Mouse (Mus musculus): ENCODE data around the gene Rab34.

The Rab34 gene

DNA sequence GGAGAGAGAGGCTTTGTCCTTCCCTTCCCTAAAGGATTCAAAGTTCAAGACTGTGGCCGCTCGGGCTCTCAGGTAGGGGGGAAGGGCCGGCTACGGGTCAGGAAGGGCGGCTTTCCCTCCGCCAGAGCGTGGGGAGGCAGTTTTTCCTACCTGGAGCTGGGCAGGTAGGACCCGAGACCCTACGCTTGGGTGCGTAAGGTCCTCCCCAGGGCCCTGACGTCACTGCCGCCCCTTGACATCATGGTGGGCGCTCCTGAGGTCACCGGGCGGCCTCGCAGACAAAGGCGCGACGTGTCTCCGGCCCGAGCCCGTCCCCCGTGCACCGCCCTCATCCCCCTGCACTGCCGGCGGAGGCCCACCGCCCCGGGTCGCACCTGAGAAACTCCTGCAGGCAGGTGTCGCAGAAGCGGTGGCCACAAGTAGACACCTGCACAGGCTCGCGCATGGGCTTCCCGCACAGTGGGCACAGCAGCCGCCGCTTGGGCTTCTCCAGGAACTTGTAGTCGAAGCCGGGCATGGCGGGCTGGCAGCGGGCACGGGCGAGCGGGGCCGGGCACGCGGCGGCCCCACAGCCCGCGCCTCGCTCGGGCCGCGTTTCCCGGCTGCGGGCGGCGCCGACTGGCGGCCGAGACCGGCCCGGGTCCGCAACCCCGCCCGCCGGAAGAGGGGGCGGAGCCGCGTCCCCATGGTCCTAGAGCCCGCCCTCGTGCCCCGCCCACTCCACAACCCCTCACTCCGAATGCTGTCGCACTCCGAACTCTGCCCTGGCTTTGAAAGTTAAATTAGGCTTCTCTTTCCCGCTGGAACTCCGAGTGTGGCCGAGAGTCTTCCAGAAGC, 23.1 kb upstream of the Rab34 start, which contains the start of gene Traf4:
Gene Traf4, minus strand, starts transcription at position 666 of the 837 bp plus-strand sequence.
- DNase-seq (ENCODE audit: low read depth, low spot score), result peak; percentile 91

DNA sequence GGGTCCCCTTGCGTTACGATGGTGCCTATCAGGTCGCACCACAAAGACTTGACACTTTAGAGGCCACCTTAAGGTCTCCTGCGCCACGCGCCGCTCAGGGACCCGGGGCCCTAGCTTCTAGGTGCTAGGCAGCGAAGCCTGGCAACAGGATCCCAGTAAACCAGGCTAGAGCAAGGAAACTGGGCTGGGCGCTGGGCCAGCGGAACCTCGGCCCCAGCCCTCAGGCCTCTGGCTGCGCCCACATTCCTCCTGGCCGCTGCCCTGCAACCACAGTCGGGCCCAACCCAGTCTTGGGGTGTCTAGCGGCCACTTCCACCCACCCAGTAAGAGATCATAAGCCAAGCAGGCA, 22.5 kb upstream of the Rab34 start:
- DNase-seq (ENCODE audit: low read depth, low spot score), result no peak

DNA sequence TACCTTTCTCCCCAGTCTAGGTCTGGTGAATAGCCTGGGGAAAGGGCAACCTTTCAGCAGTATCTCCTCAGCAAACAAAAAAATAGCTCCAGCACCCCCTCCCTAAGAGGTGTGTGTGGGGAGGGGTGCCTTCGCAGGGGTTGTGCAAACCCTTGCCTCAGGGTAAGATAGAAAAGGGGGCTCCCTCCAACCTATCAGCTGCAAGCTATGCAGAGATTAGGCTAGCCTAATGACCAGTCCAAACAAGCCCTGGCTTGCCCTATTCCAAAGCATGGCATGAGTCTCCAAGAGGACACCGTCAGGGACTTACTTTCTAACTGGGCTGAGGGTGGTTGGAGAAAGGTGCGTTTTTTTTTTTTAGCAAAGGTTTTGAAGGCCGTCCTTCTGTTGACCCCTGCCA, 22.1 kb upstream of the Rab34 start:
- DNase-seq (ENCODE audit: low read depth, low spot score), result no peak

DNA sequence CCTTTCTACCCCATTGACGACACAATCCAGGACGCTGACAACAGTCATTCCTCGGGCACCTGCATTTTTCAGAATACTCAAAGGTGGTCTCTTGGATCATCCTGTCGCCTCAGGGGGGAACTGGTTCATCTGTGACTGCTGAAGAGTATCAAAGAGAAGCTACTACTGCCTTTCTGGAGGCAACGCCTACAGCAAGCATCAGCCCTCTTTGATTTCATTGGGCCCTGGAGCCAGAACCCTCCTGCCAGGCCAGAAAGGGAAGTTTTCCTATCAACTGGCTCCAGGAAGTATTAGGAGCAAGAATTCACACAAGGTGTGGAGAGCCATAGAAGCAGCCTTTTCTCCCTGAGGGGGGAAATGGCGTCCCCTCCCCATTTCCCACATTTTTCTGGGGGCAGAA, 21.6 kb upstream of the Rab34 start:
- no peak for DNase-seq (ENCODE audit: low read depth, low spot score)

DNA sequence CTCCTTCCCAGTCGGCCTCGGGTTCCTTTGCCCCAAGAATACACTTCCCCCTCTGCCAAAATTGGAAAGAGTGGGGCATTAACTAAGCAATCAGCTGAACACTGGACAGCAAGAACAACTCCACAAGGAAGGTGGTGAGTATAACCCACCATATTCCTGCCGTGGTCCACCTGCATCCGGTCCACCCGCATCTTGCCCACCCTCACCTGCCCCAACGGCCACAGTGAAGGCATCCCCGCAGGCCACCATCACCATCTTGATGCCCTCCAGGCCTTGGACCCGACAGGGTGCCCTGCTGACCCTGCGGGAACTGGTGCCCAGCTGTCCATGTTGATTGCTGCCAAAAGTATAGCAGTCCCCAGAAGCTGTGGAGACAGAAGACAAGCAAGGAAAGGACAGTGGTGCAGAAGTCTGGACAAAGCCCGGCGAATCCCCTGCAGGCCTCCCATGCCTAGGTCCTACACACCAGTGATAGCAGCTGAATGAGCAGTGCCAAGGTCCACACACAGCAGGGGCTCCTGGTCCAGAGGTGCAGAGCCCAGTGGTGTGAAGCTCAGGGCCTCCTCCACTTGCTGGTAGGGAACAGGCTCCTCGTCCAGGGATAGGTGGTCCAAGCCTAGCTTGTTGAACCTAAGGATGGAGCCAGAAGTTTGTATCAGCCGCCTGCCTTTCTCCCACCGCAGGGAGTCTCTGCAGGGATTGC, 20.8 kb upstream of the Rab34 start:
- DNase-seq (ENCODE audit: low read depth, low spot score), result no peak

DNA sequence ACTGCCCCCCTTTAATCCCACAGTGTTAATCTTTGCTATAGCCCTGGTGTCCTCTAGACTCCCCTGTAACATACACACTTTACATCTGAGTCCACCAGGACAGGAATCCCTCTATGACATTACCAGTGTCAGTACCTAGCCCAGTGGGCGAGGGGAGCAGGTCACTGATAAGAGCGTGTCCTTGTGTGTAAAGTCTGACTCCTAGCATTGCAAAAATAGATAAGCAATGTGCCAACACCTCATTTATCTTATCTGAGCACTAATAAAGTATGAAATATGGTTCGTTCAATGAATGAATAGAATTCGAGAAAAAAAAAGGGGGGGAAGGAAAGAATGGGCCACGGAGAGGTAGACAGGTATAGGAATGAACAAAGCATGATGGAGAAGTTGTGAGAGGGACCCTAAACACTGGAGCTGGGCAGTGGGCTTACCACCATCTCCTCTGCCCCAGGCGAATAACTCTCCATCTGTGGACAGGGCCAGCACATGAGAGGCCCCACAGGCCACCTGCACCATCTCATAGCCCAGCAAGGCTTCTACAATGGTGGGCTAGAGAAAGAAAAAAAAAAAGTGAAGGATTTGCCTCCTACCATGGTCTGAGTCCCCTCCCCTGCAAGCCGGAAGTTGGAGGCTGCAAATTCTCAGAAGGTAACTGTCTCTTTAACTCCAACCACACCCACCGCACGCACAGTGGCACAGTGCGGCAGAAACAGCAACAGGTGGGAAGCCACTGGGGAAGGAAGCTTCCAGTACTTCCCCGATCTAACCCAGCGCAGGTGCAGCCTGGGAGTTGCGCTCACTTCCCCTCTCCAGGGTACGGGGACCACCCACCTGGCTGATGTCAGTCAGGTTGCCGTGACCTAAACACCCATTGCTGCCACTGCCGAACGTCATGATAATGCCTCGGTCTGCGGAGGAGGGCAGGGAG, 19.4 kb upstream of the Rab34 start:
- DNase-seq (ENCODE audit: low read depth, low spot score), result peak; percentile 80

DNA sequence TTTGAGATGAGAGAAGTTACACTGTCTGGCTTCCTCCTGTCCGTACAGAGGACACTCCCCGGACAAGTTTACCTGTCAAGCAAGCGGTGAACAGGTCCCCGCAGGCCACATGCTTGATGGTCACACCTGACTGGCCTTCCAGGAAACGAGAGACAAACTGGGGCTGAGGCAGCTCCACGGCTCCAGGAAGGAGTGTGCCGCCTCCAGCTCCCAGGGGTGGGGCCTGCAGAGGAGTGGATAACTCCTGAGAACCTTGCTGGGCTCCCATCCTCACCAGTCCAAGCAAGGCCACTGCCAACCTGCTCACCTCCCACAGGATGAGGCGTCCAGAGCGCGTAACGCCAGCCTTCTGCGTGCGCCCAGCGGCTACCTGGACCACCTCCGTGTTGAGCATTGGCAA, 17.9 kb upstream of the Rab34 start:
- DNase-seq (ENCODE audit: low read depth, low spot score), result no peak

DNA sequence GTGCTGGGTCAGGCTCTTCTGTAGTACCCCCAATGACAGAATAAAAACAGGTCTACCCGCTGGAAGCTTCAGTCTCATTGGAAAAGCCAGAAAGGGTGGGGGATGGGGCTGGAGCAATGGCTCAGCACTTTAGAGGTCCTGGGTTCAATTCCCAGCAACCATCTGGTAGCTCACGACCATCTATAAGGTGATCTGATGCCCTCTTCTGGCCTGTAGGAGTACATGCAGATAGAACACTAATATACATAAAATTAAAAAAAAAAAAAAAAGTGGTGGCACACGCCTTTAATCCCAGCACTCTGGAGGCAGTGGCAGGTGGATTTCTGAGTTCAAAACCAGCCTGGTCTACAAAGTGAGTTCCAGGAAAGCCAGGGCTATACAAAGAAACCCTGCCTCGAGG, 16.9 kb upstream of the Rab34 start:
- peak; percentile 63 for DNase-seq (ENCODE audit: low read depth, low spot score)

DNA sequence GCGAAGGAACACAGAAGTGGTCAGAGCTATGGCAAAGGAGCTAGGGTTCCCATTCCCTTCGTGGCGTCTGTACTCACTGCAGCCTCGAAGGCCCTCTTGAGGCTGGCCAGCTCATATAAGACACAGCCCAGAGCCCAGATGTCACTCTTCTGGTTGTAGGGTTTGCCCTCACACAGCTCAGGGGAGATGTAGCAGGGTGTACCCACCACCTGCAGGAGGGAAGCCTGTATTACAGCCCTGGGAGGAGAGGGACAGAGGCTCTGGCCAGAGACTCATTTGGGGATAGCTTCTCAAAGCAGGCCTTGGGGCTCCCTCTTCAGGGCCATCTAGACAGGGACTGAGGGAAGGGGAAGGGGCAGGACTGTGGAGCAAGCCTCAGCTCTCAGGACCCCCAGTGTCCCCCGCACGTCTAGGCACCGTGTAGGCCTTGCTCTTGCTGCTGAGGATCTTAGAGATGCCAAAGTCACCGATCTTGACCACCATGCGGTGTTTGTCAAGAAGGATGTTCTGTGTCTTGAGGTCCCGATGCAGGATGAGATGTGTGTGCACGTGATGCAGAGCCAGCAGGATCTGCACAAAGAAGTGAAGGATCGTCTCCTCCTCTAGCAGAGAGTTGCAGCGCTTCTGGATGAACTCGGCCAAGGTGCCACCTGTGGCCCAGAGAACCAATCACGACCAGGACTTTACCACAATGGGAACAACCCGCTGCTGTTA, 16.0 kb upstream of the Rab34 start:
- DNase-seq (ENCODE audit: low read depth, low spot score), result no peak

DNA sequence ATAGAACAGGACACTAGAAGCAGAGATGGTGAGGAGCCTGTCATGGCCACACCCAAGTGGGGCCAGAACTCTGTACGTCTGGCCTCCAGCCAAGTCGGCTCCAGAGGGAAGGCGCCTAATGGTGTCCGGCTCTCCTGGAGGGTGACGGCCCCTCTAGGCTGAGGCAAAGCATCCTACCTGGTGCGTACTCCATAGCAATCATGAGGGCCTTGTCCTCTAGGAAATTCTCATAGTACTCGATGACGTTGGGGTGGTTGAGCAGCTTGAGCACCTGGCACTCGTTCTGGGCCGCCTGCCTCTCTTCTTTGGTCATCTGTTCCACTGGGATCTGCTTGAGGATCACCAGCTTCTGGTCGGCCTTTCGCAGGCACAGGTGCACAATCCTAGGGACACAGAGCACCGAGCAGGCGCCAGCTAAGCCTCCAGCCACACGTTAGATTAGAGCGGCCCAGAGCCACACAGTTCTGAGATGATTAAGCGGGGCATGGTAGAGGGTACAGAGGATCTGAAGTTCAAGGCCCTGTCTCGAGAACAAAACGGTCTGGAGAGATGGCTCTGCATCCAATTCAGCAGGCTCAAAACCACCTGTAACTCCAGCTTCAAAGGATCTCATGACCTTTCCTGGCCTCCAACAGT, 15.4 kb upstream of the Rab34 start:
- DNase-seq (ENCODE audit: low read depth, low spot score), result no peak

DNA sequence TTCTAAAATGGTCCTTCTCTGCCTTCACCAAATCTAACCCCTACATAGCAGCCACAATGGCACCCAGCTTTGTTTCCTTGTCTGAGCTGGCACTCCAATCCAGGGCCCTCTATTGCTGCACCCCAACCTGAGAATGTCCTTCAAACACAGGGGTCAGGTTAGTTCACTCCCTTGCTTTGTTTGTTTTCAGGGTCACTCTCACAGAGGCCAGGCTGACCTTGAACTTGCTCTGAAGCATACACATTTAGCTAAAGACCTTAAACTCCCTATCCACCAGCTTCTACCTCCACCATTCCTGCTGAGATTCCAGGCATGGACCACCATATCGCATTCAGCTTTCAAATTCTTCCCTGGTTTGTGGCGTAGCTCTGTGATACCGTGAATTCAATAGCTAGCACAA, 13.7 kb upstream of the Rab34 start:
- DNase-seq (ENCODE audit: low read depth, low spot score), result no peak

DNA sequence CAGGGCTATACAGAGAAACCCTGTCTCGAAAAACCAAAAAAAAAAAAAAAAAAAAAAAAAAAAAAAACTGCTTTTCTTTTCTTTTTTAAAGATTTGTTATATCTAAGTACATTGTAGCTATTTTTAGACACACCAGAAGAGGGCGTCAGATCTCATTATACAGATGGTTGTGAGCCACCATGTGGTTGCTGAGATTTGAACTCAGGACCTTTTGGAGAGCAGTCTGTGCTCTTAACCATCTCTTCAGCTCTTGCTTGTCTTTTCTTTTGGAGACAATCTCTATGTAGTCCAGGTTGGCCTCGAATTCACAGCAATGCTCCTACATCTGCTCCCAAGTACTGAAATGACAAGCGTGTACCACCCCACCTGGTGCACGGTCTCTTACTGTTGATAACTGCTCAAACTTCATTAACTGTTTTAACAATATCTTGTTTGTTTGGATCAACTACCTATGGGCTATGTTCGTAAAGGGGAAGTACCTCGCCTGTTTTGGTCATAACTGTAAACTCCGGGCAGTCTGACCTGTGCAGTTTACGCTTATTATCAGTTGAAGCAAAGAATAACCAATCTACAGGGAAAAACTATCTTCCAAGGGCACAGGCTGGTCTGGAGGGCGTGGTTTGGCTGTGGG, 12.3 kb upstream of the Rab34 start:
- DNase-seq (ENCODE audit: low read depth, low spot score), result no peak

DNA sequence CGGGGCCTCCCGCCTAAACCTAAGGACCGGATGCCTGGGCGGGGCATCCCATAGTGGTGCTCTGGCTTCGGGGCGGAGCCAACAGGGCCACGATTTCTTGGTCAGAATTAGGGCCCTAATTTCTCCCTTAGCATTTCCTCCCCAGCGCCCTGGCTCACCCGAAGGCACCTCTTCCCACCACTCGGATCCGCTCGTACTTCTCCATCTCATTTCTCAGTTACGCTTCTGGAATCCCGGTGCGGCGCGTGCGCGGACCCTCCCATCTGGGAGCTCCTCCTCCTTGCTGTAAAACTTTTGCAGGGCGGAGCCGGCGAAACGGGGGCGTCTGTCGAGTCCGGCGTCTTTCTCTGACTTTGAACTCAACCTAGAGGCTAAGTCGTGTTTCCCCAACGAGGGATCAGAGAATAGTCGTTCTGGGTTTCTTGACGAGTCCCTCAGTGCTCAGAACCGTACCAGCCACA, 11.8 kb upstream of the Rab34 start, which contains the start of the genes Nek8 and Tlcd1:
Gene Nek8, minus strand, starts transcription at position 274 of the 461 bp plus-strand sequence.
Gene Tlcd1, plus strand, starts transcription at position 310 of the 461 bp plus-strand sequence.
- DNase-seq (ENCODE audit: low read depth, low spot score), result peak; percentile 95

DNA sequence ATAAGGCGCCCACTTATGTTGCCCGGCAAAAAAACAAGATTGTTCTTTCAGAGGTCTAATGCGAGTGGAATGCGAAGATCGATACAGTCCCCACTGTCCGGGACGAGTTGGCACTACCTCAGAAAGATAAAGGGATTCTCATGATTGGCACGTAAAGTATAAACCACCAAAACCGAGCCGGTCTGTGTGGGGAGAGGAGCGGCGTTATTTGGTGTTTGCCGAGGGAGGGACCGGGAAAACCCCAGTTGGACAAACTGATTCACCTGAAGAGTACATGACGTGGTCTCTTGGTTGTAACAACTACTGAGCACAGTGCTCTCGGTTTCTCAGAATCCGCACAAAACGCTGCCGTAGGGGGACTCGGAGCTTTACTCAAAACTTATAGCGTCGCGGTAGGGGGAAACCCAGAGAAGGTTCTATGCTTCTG, 11.3 kb upstream of the Rab34 start:
- DNase-seq (ENCODE audit: low read depth, low spot score), result peak; percentile 77

DNA sequence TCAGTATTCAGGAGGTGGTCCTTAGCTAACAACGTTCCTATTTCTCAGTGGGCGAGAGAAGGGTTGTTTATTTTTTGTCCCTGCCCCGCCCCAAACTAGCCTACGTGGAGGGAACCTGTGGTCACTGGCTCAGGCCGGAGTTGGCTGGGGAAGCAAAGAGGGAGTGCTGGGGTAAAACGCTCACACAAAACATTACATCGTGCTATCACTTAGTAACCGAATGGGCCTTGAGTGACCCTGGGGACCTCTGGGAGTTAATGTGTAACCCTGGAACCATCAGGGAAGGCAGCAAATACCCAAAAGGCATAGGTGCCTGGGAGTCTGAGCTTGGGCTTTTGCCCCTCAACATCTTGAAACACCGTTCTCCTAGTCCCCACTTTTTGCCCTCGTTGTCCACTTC, 10.8 kb upstream of the Rab34 start:
- DNase-seq (ENCODE audit: low read depth, low spot score), result no peak

DNA sequence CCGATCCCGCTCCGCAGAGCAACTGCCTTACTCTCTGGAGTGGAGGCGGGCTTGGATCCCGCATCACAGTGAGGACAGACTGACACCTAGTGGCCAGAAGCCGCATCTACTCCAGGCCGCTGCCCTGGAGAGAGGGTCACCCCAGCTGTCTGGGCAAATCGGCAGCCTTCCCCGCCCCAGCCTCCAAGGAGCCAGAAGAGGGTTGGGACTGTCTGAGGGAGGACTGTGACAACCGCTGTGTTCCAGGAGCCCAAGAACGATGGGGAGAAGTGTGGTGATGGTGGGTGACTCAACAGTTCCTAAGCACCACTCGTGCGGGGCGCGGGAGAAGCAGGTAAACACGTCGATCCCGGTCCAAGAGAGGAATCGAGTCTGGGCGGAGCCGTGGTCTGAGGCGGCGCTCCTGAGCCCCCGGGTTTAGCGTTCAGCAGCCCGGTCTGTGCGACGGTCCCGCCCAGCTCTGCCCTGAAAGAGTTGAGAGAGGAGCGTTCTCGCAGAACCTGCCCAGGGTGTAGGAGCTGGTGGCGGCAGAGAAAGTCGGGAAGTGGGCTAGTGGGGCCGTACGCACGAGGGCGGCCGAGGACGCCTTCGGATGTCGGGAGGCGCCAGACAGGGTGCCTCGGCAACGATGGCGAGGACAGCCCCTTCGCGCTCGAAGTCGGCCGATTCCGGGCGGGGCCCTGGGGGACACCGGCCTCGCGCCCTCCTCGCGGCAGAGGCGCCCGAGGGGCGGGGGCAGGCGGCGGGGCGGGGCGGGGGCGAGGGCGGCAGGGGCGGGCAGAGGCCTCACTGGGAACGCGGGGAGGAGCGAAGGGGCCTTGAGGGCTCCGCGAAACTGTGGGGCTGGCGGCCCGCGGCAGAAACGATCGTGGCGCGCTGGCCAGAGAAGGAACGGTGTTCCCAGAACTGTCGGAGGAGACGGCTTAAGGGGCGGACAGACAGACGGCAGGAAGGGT, 10.0 kb upstream of the Rab34 start:
- DNase-seq (ENCODE audit: low read depth, low spot score), result peak; percentile 93

DNA sequence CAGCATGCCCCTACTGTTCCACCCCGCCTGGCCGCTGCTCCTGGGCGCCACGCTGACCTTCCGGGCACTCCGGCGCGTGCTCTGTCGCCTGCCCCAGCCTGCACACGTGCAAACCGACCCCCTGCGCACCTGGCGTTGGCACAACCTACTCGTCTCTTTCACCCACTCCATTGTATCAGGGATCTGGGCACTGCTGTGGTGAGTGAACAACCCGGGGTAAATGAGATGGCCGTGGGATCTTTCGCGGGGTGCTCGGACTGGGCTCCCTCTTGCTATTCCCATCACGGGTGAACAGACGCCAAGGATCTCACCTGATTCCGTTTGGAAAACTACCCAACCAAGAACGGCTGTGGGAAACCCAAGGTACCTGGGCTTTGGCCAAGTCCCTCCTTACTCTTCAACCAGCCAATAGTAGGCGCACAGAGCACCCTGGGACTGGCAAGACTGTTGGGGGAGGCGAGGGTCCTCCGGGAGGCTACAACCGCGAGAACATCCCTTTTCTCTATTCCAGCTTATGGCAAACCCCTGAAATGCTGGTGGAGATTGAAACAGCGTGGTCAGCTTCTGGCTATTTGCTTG, 9.3 kb upstream of the Rab34 start:
- peak; percentile 35 for DNase-seq (ENCODE audit: low read depth, low spot score)

DNA sequence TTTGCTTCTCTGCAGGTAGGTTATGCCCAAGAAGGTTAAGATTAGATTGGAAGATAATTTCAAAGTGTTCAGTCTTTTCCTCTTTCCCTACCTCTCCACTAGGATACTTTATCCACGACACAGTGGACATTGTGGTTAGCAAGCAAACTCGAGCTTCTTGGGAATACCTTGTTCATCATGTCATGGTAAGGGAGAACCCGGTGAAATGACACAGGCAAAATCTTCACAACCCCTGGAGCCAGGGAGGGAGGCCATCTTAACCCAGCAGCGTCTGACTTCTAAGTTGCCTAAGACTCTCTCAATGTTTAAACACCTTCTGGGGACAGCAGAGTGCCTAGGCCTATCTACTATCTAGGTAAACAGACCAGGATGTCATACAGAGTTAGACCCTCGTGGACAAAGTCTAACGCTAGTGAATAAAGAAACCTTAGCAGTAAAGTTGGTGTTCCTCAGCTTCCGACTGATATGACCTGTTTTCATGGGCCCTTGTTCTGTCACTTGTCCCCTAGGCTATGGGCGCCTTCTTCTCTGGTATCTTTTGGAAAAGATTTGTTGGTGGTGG, 8.7 kb upstream of the Rab34 start:
- no peak for DNase-seq (ENCODE audit: low read depth, low spot score)
